Mouse (Mus musculus) c-Kit-positive CD71-negative TER-119-negative erythroid progenitor cells, embryonic 14.5 days (primary cell): Measurements from ENCODE around the gene Clec12b.

Experiments
- DNase-seq: peaks from one replicate; pipeline ENCODE4 v3.0.0-alpha.2; 2013; ENCODE audit warnings: low read depth

Gene Clec12b

GRCm38 (mm10) chr6:129385774-129386173, at the start of gene Clec12b:
Clec12b (minus strand) TSS chr6:129385874.
- no peak for DNase-seq

- peak; percentile 49 for DNase-seq
Measured at GRCm38 (mm10) chr6:129434239-129434638, 48.6 kb upstream of the Clec12b start.

DNA sequence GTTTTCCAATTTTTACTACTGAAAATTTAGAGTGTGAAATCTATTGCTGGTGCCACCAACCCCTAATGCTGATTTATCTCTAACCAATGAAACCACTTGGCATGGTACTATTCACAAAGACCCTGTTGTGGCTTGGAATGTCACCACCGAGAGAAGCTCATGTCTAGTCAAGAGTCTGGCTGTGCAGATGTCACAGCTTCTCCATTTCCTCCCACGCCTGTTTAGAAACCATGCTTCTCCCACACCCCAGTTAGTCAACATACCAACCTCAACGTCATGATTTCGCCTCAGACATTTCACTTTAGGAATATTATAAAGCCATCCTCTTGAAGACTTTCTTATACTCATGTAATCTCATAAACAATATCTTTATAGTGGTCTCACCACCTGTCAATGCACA, 41.6 kb upstream of the Clec12b start:
- DNase-seq: no peak

DNA sequence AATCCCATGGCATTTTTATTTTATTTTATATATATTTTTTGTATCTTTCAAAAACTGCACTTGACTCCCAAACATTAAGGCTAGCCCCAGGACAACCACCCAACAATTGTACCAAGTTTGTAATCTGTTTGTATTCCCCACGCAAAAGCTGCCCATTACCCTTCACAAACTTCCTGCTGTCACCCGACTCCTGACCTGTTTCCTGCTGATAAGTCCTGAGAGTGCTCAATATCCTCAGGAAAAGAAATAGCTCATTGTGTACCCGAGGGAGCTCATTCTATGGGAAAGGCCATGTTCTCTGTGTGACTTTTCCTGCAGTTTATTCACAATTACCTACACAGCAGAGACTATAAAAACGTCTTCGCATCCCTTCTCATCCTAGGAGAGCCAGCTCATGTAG, 40.1 kb upstream of the Clec12b start:
- DNase-seq: no peak

DNA sequence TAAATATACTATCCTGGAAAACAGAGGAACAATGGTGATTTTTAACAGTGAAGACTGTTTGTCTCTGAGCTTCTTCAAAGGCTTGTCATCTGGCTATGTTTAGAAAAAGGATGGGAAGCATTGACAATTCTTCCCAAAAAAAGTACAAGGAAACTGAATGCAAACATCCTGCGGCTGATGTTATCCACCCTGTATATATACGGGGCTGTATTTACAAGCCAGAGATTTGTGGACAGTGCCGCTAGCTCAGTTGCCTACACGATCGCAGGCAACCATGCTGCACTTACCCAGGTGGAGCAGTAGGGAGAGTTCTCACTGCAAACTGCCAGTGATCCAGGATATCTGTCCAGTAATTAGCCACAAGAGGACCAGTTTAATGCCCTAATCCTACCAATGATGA, 39.5 kb upstream of the Clec12b start:
- no peak for DNase-seq

GRCm38 (mm10) chr6:129423734-129424072, 38.0 kb upstream of the Clec12b start:
- peak; percentile 58 for DNase-seq

GRCm38 (mm10) chr6:129423040-129423733, 37.5 kb upstream of the Clec12b start:
- DNase-seq: no peak

DNA sequence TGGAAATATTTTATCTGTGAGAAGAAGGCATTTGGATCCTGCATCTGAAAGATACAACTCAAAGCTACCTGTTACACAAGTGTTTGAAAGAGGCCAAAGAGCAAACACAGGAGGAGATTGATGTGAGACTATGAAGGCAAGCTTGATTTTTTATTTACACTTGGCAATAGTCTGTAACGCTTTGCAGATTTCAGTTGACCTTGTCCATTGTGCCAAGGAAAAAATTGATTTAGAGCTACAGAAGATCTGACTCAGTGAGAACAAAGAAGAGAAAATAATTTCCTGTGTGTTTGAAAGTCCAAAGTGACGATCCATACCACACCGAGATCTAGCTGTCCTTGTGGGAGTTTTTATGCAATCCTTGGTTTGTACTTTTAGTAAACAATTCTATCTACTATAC, 36.6 kb upstream of the Clec12b start:
- no peak for DNase-seq

- no peak for DNase-seq
Measured at GRCm38 (mm10) chr6:129414177-129414576, 28.5 kb upstream of the Clec12b start.

DNA sequence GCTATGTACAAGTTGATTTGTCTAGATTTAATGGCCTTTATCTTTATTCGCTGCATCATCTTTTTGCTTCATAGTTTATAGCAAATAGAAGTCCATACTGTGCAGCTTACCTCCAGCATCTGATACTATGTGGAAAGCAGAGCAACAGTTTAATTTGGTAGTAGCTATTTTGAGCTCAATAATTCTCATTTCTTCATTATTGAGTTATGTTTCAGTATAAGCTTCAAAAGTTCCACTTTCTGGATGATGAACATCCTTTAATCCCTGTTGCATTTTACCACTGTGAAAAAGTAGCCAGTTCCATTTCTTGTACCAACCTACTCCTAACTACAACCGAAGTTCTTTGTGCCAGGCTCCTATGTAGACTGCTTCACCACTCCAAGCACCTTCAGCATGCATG, 22.9 kb upstream of the Clec12b start, which contains the start of gene Clec9a:
TSS of gene Clec9a (plus strand) at position 301 of the 400 bp plus-strand sequence.
- DNase-seq: no peak

- no peak for DNase-seq
Measured at GRCm38 (mm10) chr6:129407324-129407723, 21.6 kb upstream of the Clec12b start.

GRCm38 (mm10) chr6:129405999-129406398, 20.3 kb upstream of the Clec12b start:
- DNase-seq: no peak

GRCm38 (mm10) chr6:129403391-129403790, 17.7 kb upstream of the Clec12b start:
- DNase-seq: no peak

GRCm38 (mm10) chr6:129402404-129402803, 16.7 kb upstream of the Clec12b start:
- no peak for DNase-seq

GRCm38 (mm10) chr6:129399945-129400344, 14.3 kb upstream of the Clec12b start:
- DNase-seq: no peak

GRCm38 (mm10) chr6:129396997-129397396, 11.3 kb upstream of the Clec12b start, which contains the start of gene Clec1b:
Clec1b (plus strand) TSS chr6:129397297.
- no peak for DNase-seq

GRCm38 (mm10) chr6:129393732-129394131, 8.1 kb upstream of the Clec12b start:
- no peak for DNase-seq

GRCm38 (mm10) chr6:129393087-129393720, 7.5 kb upstream of the Clec12b start:
- no peak for DNase-seq

GRCm38 (mm10) chr6:129385000-129385399, 674 bp downstream of the Clec12b start:
- no peak for DNase-seq

GRCm38 (mm10) chr6:129383466-129383865, 2.2 kb downstream of the Clec12b start:
- DNase-seq: no peak

- no peak for DNase-seq
Measured at GRCm38 (mm10) chr6:129381736-129382135, 3.9 kb downstream of the Clec12b start.

DNA sequence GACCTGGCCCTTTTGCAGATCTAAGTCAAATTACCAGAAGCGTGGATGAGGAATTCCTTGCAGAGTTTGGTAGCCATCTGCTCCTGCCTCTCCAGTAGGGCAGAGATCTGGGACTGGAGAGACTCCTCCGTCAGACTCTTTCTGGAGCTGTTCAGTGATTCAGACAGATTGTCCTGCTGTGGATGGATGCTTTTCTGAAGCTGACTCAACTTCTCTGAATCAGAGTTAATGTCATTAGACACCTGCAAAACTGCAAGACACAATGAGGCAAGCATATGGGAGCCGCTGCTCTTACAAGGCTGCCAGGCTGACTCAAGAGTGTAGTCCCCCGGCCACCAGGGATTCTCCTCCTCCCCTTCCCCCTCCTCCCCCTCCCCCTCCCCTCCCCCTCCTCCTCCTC, 5.2 kb downstream of the Clec12b start:
- no peak for DNase-seq

- no peak for DNase-seq
Measured at GRCm38 (mm10) chr6:129374937-129375471, 10.7 kb downstream of the Clec12b start.
